Mouse (Mus musculus) spleen, adult 2 months (tissue): ENCODE results near the gene Ncs1. TPM values are rescaled to one million over a fixed set of nuclear protein-coding genes. Genes with fewer than 3 reads are reported as not detected.

Experiments
- DNase-seq, 2 experiments: peaks; one replicate each; pipeline versions ENCODE4 v3.0.0 to v3.0.0-alpha.2; 2012 to 2021; ENCODE audit warnings: low spot score in 2 of 2, low read depth in 1 of 2
- H3K27ac ChIP-seq: fragments of 200-500 bp; 2 replicates; pipeline ENCODE4 v1.5.1; 2012; ENCODE audit warnings: low read length, inconsistent platforms; ENCODE audit not compliant: insufficient read depth
- H3K27me3 ChIP-seq: fragments of 200-500 bp; 2 replicates; pipeline ENCODE4 v1.6.1; 2012; ENCODE audit warnings: mild to moderate bottlenecking, moderate library complexity, low read length, inconsistent platforms; ENCODE audit not compliant: control insufficient read depth, insufficient read depth
- H3K36me3 ChIP-seq: fragments of 200-500 bp; 2 replicates; pipeline ENCODE4 v1.6.1; 2012; ENCODE audit warnings: mild to moderate bottlenecking, low read length, inconsistent platforms; ENCODE audit not compliant: control insufficient read depth, insufficient read depth
- H3K4me1 ChIP-seq: fragments of 200-500 bp; 2 replicates; pipeline ENCODE4 v1.6.1; 2011; ENCODE audit warnings: inconsistent platforms; ENCODE audit not compliant: control insufficient read depth, insufficient read depth, insufficient read length
- H3K4me3 ChIP-seq: fragments of 200-500 bp; 2 replicates; pipeline ENCODE4 v1.5.1; 2011; ENCODE audit warnings: mild to moderate bottlenecking, inconsistent platforms; ENCODE audit not compliant: insufficient read depth, insufficient read length; ENCODE audit errors: extremely low read depth
- CTCF ChIP-seq: fragments of 200-500 bp; IDR thresholded peaks from 2 replicates; pipeline ENCODE4 v1.5.1; 2011; ENCODE audit warnings: mild to moderate bottlenecking, inconsistent platforms; ENCODE audit not compliant: insufficient read depth, insufficient read length, insufficient replicate concordance; ENCODE audit errors: extremely low read depth
- POLR2A ChIP-seq: fragments of 200-500 bp; IDR thresholded peaks from 2 replicates; pipeline ENCODE4 v1.6.1; 2011; ENCODE audit warnings: low read depth, low read length, inconsistent platforms
- WGBS: fragments of 180-500 bp; shearing (Covaris S2); methylation state at CpG from one replicate; pipeline ENCODE4 v1.1.7; 2018; 5-methylcytosine and 5-hydroxymethylcytosine counted together
- polyA plus RNA-seq: library from polyadenylated mRNA; depleted of rRNA; stranded (reverse); fragments of >200 nt; gene quantifications from 2 replicates; pipeline ENCODE4 v1.2.3, GENCODE M21; 2012

The Ncs1 gene
- polyA plus RNA-seq, 1 experiment = 1.3 TPM

DNA sequence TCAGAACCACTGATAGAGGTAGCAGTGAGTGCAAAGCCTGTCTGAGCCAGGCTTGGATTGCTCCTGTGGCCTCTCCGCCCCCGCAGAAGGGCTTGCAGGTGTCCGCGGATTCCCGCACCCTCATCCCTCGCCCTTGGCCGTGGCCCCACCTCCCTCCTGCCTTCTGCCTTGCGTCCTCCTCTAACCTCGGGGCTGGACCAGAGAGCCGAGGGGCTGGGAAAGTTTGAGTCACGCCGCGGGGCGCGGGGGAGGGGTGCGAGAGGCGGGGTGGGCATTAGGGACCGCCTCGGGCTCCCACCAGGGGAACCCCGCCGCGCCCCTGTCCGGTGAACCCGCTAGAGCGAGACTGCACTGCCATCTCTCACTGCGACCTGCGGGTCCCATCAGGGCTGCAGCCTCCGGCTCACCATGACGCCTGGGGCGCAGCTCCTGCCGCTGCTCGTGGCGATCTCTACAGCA, 68.4 kb downstream of the Ncs1 start, which contains the start of gene Hmcn2:
Gene Hmcn2 (plus strand): TSS at position 409 of the 459 bp plus-strand sequence.
- WGBS = 7% methylated on average over 33 of the region's 33 CpGs
- TF ChIP-seq CTCF (no peak), POLR2A (no peak)
- no peaks in the 10 kb centered on the region for H3K4me1 ChIP-seq
- H3K27ac ChIP-seq = no peak within 1 kb of the TSS
- peaks cover 5% of the 10 kb centered on the region for H3K27me3 ChIP-seq
- no peaks in the 10 kb centered on the region for H3K36me3 ChIP-seq
- no peak within 1 kb of the TSS for H3K4me3 ChIP-seq
- no peak for DNase-seq

DNA sequence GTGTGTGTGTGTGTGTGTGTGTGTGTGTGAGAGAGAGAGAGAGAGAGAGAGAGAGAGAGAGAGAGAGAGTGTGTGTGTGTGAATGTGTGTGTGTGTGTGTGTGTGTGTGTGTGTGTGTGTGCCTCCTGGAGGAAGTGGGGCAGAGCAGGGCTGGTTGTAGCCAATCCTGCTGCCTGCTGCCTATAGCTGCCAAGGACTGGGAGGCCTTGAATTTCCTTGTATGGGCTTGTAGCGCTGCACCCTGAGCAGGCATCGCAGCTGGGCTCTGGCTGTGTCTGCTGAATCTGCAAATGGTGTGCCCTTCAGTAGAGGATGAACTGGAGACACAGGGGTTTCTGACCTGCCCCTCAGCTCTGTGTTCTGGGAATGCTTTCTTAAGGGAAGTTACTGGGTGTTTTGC, 72.5 kb downstream of the Ncs1 start:
- WGBS = 15% methylated on average over 2 of the region's 2 CpGs
- H3K27ac ChIP-seq = no peak overlapping the region
- H3K27me3 ChIP-seq = peaks cover 5% of the 10 kb centered on the region

DNA sequence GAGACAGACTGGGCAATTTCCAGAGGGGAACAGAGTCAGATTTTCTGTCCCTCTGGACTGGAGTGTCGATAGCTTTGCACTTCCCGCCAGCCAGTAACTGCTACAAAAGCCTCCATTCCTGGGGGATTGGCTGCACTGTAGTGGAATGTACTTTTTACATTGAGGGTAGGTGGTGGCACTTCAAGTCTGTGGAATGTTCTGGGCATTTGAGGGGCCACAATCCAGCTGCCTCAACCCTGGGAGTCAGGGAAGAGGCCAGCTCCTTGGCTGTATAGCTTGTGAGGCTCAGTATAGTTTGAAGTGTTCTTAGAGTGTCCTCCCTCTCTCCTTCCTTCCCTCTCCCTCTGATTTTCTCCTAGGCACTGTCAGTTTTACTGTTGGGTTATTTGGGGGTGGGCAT, 73.6 kb downstream of the Ncs1 start:
- TF ChIP-seq CTCF = no peak
- no peak for TF ChIP-seq POLR2A
- Histone ChIP-seq H3K27me3 (peaks cover 2% of the 10 kb centered on the region; the same call in 1 of the 2 replicates), H3K27ac (no peak overlapping the region), H3K4me3 (no peak overlapping the region), H3K4me1 (no peaks in the 10 kb centered on the region), H3K36me3 (no peaks in the 10 kb centered on the region)
- no peak for DNase-seq
- 87% methylated on average over 2 of the region's 2 CpGs for WGBS

More for the DNA sequence above, 72.5 kb downstream of the Ncs1 start:
- Histone ChIP-seq H3K36me3 (no peaks in the 10 kb centered on the region), H3K4me1 (no peaks in the 10 kb centered on the region), H3K4me3 (no peak overlapping the region)
- DNase-seq = no peak
- no peak for TF ChIP-seq CTCF
- TF ChIP-seq POLR2A = no peak

GRCm38 (mm10) chr2:31327186-31327585, 81.6 kb downstream of the Ncs1 start:
- 60% methylated on average over 10 of the region's 10 CpGs for WGBS

DNA sequence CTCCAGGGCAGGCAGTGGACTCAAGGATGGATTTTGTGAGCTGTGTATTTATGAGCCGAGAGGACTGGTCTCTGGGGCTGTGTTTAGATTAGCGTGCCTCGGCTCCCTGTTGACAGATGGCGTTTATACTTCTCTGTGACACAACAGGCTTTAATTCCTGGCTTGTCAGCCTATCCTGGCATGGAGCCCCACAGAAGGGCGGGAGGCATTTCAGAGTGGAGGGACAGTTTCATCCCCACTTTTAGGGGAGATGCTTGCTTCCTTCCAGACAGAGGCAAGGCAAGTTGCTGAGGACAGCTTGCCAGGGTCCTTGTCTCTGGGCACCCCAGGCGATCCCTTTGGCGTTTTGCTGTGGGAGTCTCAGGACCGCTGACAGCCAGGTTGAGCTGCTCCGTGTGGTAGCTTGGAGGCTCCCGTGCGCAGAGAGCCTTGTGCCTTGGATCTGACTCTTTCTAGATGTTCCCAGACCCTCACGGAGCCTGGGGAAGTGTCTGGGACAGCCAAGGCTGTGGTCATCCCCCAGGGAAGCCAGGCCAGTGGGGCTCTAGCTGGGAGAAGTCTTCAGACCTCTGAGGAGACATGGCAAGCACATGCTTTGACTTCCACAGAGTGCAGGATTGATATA, 92.2 kb downstream of the Ncs1 start:
- TF ChIP-seq CTCF (no peak), POLR2A (no peak)
- no peaks in the 10 kb centered on the region for H3K36me3 ChIP-seq
- H3K4me1 ChIP-seq = no peaks in the 10 kb centered on the region
- no peaks in the 10 kb centered on the region for H3K27me3 ChIP-seq
- 58% methylated on average over 12 of the region's 12 CpGs for WGBS
- H3K27ac ChIP-seq = no peak overlapping the region
- DNase-seq = no peak
- H3K4me3 ChIP-seq = no peak overlapping the region

More at GRCm38 (mm10) chr2:31327186-31327585, 81.6 kb downstream of the Ncs1 start:
- no peaks in the 10 kb centered on the region for H3K4me1 ChIP-seq
- DNase-seq = no peak
- H3K36me3 ChIP-seq = no peaks in the 10 kb centered on the region
- TF ChIP-seq POLR2A = no peak
- H3K4me3 ChIP-seq = no peak overlapping the region
- no peak overlapping the region for H3K27ac ChIP-seq
- H3K27me3 ChIP-seq = no peaks in the 10 kb centered on the region

- 58% methylated on average over 9 of the region's 9 CpGs for WGBS
- no peak overlapping the region for H3K4me3 ChIP-seq
Measured at GRCm38 (mm10) chr2:31339826-31340225, 94.2 kb downstream of the Ncs1 start.

More at GRCm38 (mm10) chr2:31339826-31340225, 94.2 kb downstream of the Ncs1 start:
- DNase-seq = no peak
- Histone ChIP-seq H3K27ac (no peak overlapping the region), H3K4me1 (no peaks in the 10 kb centered on the region), H3K27me3 (no peaks in the 10 kb centered on the region), H3K36me3 (no peaks in the 10 kb centered on the region)
- TF ChIP-seq CTCF = no peak
- no peak for TF ChIP-seq POLR2A
